16 mouse cellular contexts compared by ENCODE assay signal in the genomic region with DNA sequence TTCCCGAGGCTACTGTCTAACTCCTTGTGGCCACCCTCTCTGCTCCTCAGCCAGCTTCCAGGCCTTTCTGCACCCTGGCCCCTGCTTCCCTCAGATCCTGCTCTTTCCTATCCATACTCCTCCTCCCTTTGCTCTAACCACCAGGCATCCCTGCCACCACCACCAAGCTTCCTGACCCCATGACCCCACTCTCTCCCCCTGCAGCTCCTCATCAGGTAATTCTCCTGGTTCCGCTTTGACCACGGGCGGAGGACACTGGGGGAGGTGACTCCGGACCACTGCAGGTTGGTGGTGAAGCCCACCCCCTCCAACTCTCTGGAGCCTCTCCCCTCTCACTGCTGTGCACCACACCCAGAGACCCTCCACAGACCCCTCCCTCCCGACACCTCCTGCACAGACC.
"Had no signal": no experiment of that assay in that cellular context is flagged by ENCODE, and none has a peak within 500 bp of the region (broad histone marks: within the 10 kb centered on the region; RNA-seq: fewer than 3 reads in every experiment).

No protein-coding gene starts in this region.

- H3K27ac ChIP-seq: midbrain, embryonic 10.5 days; midbrain, embryonic 12.5 days; neural tube, embryonic 13.5 days; neural tube, embryonic 15.5 days; stomach, embryonic 15.5 days; stomach, postnatal 0 days had no signal

- H3K4me3 ChIP-seq: midbrain, embryonic 10.5 days; midbrain, embryonic 12.5 days; myocyte; neural tube, embryonic 13.5 days; neural tube, embryonic 15.5 days; stomach, embryonic 15.5 days had no signal

- H3K9me3 ChIP-seq: midbrain, embryonic 10.5 days; midbrain, embryonic 12.5 days; neural tube, embryonic 13.5 days; neural tube, embryonic 15.5 days; stomach, embryonic 15.5 days had no signal

- H3K27me3 ChIP-seq: midbrain, embryonic 12.5 days; neural tube, embryonic 13.5 days; neural tube, embryonic 15.5 days; stomach, embryonic 15.5 days had no signal

- DNase-seq: lung, adult 18-20 months; lung, embryonic 14.5 days; lung, postnatal 10 days; lung, postnatal 4 days; midbrain, embryonic 14.5 days; right cerebral cortex, postnatal 14 days; thymus, adult 2 months; thymus, postnatal 25 days; thymus, postnatal 4 days had no signal
